Mouse (Mus musculus): Measurements from ENCODE around the gene Upk3a. TPM values are rescaled to one million over a fixed set of nuclear protein-coding genes. Genes with fewer than 3 reads are reported as not detected.

The Upk3a gene
- total RNA-seq, 1 experiment from 2014 or later = not detected

- peak; percentile 61 for ATAC-seq (replicated peaks; ENCODE audit: insufficient number of reproducible peaks, low FRiP score, low TSS enrichment, poor library complexity, severe bottlenecking)
Observed at GRCm38 (mm10) chr15:85042361-85042954, 25.5 kb downstream of the Upk3a start.

- no peak for ATAC-seq (replicated peaks; ENCODE audit: insufficient number of reproducible peaks, low FRiP score, low TSS enrichment, poor library complexity, severe bottlenecking)
Observed at GRCm38 (mm10) chr15:85043116-85043515, 26.2 kb downstream of the Upk3a start.

GRCm38 (mm10) chr15:85043761-85044160, 26.8 kb downstream of the Upk3a start:
- ATAC-seq (replicated peaks; ENCODE audit: insufficient number of reproducible peaks, low FRiP score, low TSS enrichment, poor library complexity, severe bottlenecking) = no peak

GRCm38 (mm10) chr15:85046230-85046950, 29.4 kb downstream of the Upk3a start:
- no peak for ATAC-seq (replicated peaks; ENCODE audit: insufficient number of reproducible peaks, low FRiP score, low TSS enrichment, poor library complexity, severe bottlenecking)

- ATAC-seq (replicated peaks; ENCODE audit: insufficient number of reproducible peaks, low FRiP score, low TSS enrichment, poor library complexity, severe bottlenecking) = no peak
Observed at GRCm38 (mm10) chr15:85047865-85048264, 30.9 kb downstream of the Upk3a start.

- no peak for ATAC-seq (replicated peaks; ENCODE audit: insufficient number of reproducible peaks, low FRiP score, low TSS enrichment, poor library complexity, severe bottlenecking)
Observed at GRCm38 (mm10) chr15:85049758-85050157, 32.8 kb downstream of the Upk3a start.

- ATAC-seq (replicated peaks; ENCODE audit: insufficient number of reproducible peaks, low FRiP score, low TSS enrichment, poor library complexity, severe bottlenecking) = no peak
Observed at GRCm38 (mm10) chr15:85054098-85054497, 37.2 kb downstream of the Upk3a start.

- ATAC-seq (replicated peaks; ENCODE audit: insufficient number of reproducible peaks, low FRiP score, low TSS enrichment, poor library complexity, severe bottlenecking) = no peak
Observed at GRCm38 (mm10) chr15:85055186-85055585, 38.2 kb downstream of the Upk3a start.

GRCm38 (mm10) chr15:85063421-85063820, 46.5 kb downstream of the Upk3a start:
- no peak for ATAC-seq (replicated peaks; ENCODE audit: insufficient number of reproducible peaks, low FRiP score, low TSS enrichment, poor library complexity, severe bottlenecking)

GRCm38 (mm10) chr15:85070561-85070960, 53.6 kb downstream of the Upk3a start:
- peak; percentile 61; the same call in 1 of the 2 replicates for ATAC-seq (replicated peaks; ENCODE audit: insufficient number of reproducible peaks, low FRiP score, low TSS enrichment, poor library complexity, severe bottlenecking)

Other genes starting within 250 kb of the Upk3a start
- gene Phf21b, start 161.1 kb upstream of the Upk3a start, total RNA-seq (2017) = 1.4 to 3.7 TPM (median 2.9 TPM) in 3 replicates
- 0.10 to 0.68 TPM (median 0.53 TPM) in 3 replicates for gene Gm29666, start 97.1 kb upstream of the Upk3a start, total RNA-seq (2017)
- gene Nup50, start 93.7 kb upstream of the Upk3a start, total RNA-seq (2017) = 71.6 to 74.0 TPM (median 73.6 TPM) in 3 replicates
- 45.7 to 67.3 TPM (median 62.2 TPM) in 3 replicates for gene 5031439G07Rik, start 28.6 kb upstream of the Upk3a start, total RNA-seq (2017)
- 7.9 to 12.5 TPM (median 12.3 TPM) in 3 replicates for gene Fam118a, start 11.8 kb downstream of the Upk3a start, total RNA-seq (2017)
- gene Smc1b, start 114.8 kb downstream of the Upk3a start, total RNA-seq (2017) = 0.10 TPM in 1 of 3 replicates, not detected in the others
- not detected in 3 replicates for gene Ribc2, start 114.9 kb downstream of the Upk3a start, total RNA-seq (2017)
- gene Fbln1, start 188.8 kb downstream of the Upk3a start, total RNA-seq (2017) = not detected in 3 replicates

Data from monocyte, adult 5-6 weeks (primary cell).